Mouse (Mus musculus): ENCODE results near the gene Snx1.

DNA sequence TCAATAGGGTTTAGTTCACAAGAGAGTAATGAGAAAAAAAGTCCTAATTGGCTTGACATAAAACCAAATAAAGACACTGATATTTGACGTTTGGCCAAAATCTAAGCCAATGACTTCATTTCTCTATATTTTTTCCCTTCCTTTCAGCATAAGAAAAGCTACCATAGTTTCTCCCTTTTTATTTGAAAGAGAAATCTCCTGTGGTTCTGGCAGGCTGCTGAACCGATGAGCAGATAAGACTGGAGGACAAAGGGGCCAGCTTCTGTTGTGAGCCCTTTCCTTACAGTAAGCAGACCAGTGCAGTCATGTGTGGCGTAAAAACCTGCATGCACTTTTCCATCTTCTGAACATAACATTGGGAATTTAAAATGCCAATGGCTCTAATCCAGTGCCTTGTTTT lies 5.4 kb downstream of the Snx1 start:
- TF ChIP-seq ZNF384 (IDR thresholded peaks at IDR 0.05; ENCODE audit: low read depth, low read length) (no peak), CHD2 (IDR thresholded peaks at IDR 0.05; ENCODE audit: low read depth, low read length) (no peak), HCFC1 (IDR thresholded peaks at IDR 0.05; ENCODE audit: borderline replicate concordance, insufficient read depth, low read length) (no peak), MAFK (IDR thresholded peaks at IDR 0.05; ENCODE audit: insufficient read depth, low read depth, low read length) (no peak)

All from ES-E14 (cell line).